Mouse (Mus musculus) T-cell, adult 2 months (primary cell): ENCODE results near the gene Rbx1.
"Not testable (repeated sequence)": the region's sequence is repeated elsewhere in the genome, so short reads cannot be mapped to it uniquely, and the experiment has no call there.

Experiments
- DNase-seq: peaks from one replicate; pipeline ENCODE4 v3.0.0; 2022; ENCODE audit warnings: low spot score

Gene Rbx1

GRCm38 (mm10) chr15:81465901-81466737 lies at the start of gene Rbx1:
Gene Rbx1, plus strand, starts transcription at chr15:81466296.
- DNase-seq: peak; percentile 99

GRCm38 (mm10) chr15:81416763-81417310 lies 49.3 kb upstream of the Rbx1 start:
- DNase-seq: peak; percentile 63

GRCm38 (mm10) chr15:81418065-81418464 lies 48.0 kb upstream of the Rbx1 start:
- no peak for DNase-seq

- no peak for DNase-seq
Observed at GRCm38 (mm10) chr15:81421454-81421853, 44.6 kb upstream of the Rbx1 start.

GRCm38 (mm10) chr15:81422156-81422681 lies 43.9 kb upstream of the Rbx1 start:
- no peak for DNase-seq

GRCm38 (mm10) chr15:81425311-81425710 lies 40.8 kb upstream of the Rbx1 start:
- no peak for DNase-seq

- no peak for DNase-seq
Observed at GRCm38 (mm10) chr15:81427947-81428346, 38.1 kb upstream of the Rbx1 start.

- DNase-seq: no peak
Observed at GRCm38 (mm10) chr15:81431195-81431594, 34.9 kb upstream of the Rbx1 start.

- no peak for DNase-seq
Observed at GRCm38 (mm10) chr15:81438345-81438744, 27.8 kb upstream of the Rbx1 start.

- no peak for DNase-seq
Observed at GRCm38 (mm10) chr15:81439236-81439635, 26.9 kb upstream of the Rbx1 start.

GRCm38 (mm10) chr15:81448463-81448862 lies 17.6 kb upstream of the Rbx1 start:
- DNase-seq: peak; percentile 60

GRCm38 (mm10) chr15:81461523-81461922 lies 4.6 kb upstream of the Rbx1 start:
- no peak for DNase-seq

- DNase-seq: no peak
Observed at GRCm38 (mm10) chr15:81465016-81465660, 958 bp upstream of the Rbx1 start.

- no peak for DNase-seq
Observed at GRCm38 (mm10) chr15:81466738-81467113, 630 bp downstream of the Rbx1 start.

- DNase-seq: no peak
Observed at GRCm38 (mm10) chr15:81470735-81471134, 4.6 kb downstream of the Rbx1 start.

- DNase-seq: no peak
Observed at GRCm38 (mm10) chr15:81472256-81472655, 6.2 kb downstream of the Rbx1 start.

GRCm38 (mm10) chr15:81475654-81476053 lies 9.6 kb downstream of the Rbx1 start:
- DNase-seq: peak; percentile 49

- no peak for DNase-seq
Observed at GRCm38 (mm10) chr15:81476597-81476996, 10.5 kb downstream of the Rbx1 start.

GRCm38 (mm10) chr15:81479446-81480213 lies 13.5 kb downstream of the Rbx1 start:
- no peak for DNase-seq

GRCm38 (mm10) chr15:81480284-81480683 lies 14.2 kb downstream of the Rbx1 start:
- not testable (repeated sequence) for DNase-seq

GRCm38 (mm10) chr15:81480977-81481379 lies 14.9 kb downstream of the Rbx1 start:
- DNase-seq: peak; percentile 77

GRCm38 (mm10) chr15:81482966-81483365 lies 16.9 kb downstream of the Rbx1 start:
- DNase-seq: no peak
